Mouse (Mus musculus) heart, adult 8-10 months (tissue): Measurements from ENCODE around the gene Spocd1. TPM values are rescaled to one million over a fixed set of nuclear protein-coding genes. Genes with fewer than 3 reads are reported as not detected.
A peak's percentile ranks its signal among the peaks of the same experiment; 100 is the strongest.

Source experiments
- DNase-seq: peaks from one replicate; pipeline ENCODE4 v3.0.0; 2022; ENCODE audit warnings: low spot score
- total RNA-seq, 4 experiments: library from RNA; stranded (reverse); gene quantifications; 2 replicates each; pipeline ENCODE4 v1.2.4; 2022

Gene Spocd1
- total RNA-seq, 4 experiments from 2014 or later: 0.09 TPM; not detected in 3

- no peak for DNase-seq
Measured at GRCm38 (mm10) chr4:129974285-129974684, 45.2 kb downstream of the Spocd1 start.

GRCm38 (mm10) chr4:129977256-129977655 lies 48.2 kb downstream of the Spocd1 start:
- no peak for DNase-seq

DNA sequence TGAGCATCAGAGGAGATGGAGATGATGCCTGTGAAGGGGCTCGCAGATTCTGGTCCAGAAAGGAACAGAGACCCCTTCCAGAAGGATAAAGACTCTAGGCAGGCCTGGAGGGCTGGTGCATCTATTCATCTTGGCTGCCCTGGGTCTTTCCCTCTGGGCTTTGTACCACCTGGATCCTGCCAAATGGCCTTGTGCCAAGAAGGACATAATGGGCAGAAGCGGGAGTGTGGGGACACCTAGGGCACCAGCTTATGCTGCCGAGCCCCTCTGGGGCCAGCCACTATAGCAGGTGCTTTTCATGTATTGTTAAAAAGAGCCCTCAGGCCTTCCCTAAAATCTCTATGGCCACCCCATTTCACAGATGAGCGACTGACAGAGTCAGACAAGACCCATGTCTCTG lies 49.2 kb downstream of the Spocd1 start:
- no peak for DNase-seq

DNA sequence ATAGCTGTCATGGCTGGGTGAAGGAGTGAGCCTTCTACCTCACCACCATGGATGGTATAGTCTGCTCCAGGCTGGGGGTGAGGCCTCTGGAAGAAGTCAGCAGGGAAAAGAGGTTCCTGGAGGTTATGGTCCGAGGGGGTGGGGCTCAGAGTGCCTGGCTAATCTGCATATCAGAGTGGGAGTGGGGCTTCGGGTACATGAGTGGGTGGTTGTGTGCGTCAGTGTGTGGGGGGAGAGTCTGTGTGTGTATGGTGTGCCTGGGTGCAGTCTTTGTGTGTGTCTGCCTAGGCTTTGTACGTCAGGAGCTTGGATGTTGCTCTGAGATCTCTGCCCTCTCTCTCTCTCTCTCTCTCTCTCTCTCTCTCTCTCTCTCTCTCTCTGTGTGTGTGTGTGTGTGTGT lies 49.9 kb downstream of the Spocd1 start:
- DNase-seq: no peak

DNA sequence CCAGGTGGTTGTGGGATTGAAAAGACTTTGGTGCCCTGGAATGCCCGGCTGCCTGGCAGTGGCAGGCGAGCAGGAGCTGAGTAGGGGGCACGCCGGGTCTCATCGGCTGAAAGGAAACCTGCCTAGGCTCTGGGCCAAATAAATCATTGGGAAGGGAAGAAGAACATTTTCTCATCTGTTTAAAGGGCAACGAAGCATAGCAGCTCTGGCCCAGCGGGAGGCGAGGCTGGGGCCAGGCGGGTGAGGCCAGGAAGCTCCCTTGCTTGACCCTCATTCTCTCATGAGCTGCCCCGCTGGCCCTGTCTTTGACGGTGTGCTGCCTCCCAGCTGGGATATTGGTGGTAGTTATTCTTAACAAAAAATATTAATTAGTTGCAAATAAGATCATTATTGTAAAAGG lies 52.6 kb downstream of the Spocd1 start:
- DNase-seq: no peak

DNA sequence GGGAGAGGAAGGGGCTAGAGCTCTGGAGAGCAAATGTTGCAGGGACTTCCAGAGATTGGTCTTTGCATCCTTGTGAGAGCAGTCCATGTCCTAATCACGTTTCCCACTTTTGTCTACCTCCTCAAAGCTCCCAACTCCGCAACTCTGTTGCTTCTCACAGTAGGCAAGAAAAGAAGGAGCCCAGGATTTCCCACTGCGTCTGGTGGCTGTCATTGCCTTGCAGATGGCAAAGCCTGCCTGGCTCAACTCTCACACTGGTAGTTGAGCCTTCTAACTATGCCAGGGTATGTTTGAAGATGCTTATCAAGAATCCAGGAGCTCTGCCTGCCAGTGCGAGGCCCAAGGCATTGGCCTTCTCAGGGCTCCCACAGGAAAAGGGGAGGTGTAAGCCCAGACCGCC lies 54.0 kb downstream of the Spocd1 start:
- no peak for DNase-seq

DNA sequence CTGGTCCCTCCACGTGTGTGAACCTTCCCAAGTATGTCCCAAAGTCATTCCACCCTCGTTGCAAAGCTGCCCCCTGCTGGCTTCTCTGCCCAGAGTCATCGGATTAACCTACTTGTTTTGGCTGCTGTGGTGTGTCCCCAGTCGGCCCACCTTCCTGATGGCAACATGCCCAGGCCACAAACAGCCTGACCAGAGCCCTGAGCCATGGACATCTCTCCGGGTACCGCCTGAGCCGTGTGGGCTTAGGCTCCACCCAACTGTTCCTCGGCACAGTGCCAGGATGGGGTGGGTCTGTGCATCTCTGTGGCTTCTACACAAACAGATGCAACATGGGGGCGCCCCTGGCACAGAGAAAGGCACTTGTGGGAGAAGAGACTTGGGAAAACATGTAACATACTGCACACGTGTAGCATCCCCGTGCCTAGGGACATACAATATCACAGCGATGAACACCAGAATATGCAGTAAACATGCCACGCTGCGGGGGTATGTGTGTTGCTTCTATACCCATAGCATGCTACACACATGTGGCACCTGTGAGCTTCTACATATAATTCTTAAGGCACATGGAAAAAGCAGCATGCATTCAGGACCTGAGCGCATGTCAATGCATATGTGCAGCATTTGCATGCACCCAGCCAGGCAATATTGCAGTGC lies 54.8 kb downstream of the Spocd1 start:
- DNase-seq: peak; percentile 55

DNA sequence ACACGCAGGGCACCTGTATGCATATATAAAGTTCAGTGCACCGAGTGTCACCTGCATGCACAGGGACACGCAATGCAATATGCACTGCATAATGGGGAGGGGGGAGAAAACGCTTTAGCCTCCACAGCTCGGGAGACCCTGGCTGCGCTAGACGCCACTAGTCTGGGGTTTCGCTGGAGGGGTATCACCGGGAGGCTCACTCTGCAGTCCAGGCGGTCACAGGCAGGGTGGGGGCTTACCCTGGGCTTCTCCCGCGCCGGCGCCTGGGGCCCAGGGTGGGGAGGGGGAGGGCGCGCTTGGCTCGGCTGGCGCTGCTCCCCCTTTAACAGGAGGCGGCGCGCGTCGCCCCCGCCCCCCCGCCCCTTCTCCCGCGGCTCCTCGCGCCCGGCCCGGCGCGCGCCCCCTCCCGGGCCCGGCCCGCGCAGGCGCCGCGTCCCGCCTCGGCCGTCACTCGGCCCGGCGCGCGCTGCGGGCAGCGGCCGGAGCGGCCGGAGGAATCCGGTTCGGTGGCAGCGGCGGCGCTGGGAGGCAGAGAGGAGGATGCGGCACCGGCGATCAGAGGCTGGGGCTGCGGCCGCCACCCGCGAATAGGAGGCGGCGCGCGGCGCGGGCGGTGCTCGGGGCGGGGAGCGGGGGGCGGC lies 55.5 kb downstream of the Spocd1 start, which contains the start of gene Adgrb2:
TSS of gene Adgrb2 (plus strand) at position 450 of the 641 bp plus-strand sequence.
- DNase-seq: no peak

- DNase-seq: no peak
Measured at GRCm38 (mm10) chr4:129985161-129985670, 56.2 kb downstream of the Spocd1 start.

DNA sequence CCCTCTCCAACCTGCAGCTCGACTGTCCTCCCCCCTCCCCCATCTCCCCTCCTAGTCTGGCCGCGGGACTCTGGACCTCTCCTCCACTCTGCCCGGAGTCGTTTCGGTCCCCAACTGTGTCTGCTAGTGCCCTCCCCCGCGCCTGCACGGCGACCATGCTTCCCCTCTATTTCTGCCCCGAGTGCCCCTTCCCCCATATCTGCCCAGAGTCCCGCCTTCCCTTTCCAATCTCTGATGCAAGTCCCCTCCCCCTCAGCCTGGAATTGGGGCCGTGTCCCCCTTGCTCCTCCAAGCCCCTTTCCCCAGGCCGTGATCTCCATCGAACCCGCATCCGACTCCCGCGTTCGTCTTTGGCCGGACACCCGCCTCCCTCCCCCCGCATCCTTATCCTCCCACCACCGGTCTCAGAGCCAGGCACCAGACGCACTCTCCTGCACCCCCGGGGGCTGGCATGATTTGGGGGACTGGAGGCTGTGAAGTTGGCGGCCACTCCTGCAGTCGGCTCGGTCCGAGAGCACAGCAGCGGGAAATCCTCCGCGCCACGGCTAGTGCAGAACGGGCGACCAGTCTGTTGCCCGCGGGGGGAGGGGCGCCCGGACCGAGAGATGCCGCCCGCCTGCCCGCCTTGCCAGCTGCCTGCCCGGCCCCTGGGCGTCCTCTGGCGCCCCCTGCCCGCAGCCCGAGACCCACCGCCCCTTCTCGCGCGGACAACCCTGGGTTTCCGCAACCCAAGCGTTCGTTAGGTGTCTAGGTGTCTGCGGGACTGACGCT lies 56.8 kb downstream of the Spocd1 start:
- peak; percentile 17 for DNase-seq

DNA sequence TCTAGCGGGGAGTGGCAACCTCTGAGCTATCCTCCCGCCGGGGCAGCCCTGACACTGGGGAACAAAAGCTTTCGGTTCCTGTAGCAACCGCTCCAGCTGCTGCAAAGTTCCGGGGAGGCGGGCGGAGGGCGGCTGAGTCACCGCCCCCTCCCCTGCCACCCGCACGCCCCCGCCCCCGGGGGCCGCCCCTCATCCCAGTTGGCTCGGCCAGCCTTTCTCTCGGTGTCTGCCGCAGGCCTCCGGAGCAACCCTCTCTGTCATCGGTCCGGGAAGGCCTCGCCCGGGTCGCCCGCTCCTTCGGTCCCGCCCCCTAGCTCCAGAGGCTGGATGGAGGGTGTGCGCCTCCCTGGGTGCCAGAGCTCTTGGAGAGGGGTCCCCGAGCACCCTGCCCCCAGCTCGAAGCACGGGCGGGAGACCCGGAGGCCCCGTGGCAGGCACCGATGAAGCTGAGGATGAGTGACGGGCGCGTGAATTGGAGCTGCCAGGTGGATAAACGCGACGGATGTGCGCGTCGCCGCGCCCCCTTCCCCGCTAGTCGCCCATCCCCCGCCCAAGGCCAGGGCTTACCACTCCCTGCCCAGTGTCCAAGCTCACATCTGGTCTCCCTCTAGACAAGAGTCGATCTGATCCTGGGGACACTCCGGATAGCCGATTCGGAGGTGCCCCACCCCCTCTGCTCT lies 58.9 kb downstream of the Spocd1 start:
- peak; percentile 13 for DNase-seq

DNA sequence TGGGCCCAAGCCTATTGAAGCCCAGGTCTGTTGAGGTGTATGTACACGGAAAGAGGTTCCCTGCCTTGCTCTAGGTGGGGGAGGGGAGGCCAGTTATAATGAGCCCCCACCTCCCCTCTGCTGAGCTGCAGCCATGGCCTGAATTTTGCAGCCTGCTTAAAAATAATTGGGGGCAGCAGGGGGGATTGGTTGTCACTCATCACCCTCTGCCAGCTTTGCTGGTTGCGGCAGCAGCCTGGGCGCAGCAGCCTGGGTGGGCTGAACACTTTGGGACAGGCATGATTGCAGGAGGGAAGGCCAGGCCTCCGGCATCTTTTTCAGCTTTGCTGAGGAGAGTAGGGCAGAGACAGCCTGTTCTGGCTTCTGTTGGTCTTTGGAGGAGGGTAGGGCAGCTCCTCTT lies 60.9 kb downstream of the Spocd1 start:
- no peak for DNase-seq

- no peak for DNase-seq
Measured at GRCm38 (mm10) chr4:129992720-129993119, 63.7 kb downstream of the Spocd1 start.

DNA sequence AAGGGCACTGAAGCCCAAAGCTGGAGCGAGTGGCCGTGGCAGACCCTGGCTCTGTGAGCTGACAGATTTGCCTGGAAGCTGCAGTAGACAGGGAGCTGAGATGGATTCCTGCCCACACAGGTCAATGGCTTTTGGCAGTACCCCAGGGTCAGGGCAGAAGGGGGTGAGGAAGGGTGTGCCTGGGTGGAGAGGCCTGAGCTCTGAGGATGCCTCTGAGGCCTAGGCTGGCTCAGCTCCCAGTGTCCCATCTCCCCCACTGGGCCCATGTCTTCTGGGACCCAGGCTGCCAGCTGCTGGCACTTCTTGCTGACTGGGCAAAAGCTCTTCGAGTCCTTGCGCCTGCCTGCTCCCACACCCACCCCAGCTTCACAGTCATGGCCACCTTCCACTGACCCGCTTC lies 64.2 kb downstream of the Spocd1 start:
- no peak for DNase-seq

GRCm38 (mm10) chr4:129993944-129994695 lies 65.1 kb downstream of the Spocd1 start:
- no peak for DNase-seq

DNA sequence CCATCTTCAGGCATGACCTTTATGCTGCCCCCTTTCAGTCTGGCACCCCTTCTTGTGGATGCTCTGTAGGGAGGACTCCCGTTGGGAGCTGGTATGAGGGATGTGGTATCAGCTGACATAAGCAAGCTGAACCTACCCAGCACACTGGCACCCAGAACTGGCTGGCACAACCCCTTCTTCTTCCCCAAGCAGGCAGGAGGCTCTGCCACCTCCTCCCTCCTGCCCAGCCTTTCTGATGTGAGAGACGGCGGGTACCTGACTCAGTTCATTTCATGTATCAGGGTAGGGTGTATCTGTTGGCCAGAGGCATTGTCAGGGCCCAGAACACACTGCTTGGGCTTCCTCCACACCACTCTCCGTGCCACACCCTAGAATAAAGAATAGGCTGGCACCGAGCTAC lies 65.7 kb downstream of the Spocd1 start:
- no peak for DNase-seq

GRCm38 (mm10) chr4:129995255-129995654 lies 66.2 kb downstream of the Spocd1 start:
- DNase-seq: no peak

DNA sequence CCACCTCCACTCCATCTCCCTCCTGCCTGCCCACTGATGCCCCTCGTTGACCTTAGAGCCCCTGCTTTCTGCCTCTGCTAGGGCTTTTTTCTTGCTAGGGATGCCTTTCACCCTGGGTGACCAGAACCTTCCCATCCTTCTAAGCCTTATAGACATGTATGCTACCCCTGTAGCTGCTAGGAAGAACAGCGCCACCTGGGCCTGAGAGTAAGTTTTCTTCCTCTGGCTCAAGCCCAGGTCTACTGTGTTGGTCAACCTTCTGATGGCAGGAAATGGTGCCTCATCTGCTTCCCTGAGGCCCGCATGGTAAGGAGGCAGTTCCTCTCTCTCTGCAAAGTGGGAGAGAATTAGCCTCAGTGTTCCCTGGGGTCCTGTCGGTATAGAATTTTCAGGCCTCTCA lies 67.0 kb downstream of the Spocd1 start:
- no peak for DNase-seq

DNA sequence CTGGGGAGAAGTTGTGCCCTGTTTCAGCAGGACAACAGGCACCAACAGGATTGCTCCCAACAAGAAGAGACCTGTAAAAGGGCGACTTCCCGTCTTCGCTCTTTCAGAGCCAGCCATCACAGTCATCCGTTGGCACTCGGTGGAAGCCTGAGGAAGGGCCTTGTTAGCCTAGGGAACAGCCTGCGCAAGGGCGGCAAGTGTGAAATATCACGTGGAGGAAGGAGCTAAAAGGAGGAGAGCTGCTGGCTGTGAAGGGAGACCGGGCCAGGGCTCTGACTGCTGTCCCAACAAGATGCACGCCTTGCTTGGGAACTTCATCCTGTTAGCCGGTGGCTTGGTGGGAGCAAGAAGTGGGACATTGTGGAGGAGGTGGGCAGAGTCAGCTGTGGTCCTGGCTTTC lies 69.1 kb downstream of the Spocd1 start:
- DNase-seq: no peak

DNA sequence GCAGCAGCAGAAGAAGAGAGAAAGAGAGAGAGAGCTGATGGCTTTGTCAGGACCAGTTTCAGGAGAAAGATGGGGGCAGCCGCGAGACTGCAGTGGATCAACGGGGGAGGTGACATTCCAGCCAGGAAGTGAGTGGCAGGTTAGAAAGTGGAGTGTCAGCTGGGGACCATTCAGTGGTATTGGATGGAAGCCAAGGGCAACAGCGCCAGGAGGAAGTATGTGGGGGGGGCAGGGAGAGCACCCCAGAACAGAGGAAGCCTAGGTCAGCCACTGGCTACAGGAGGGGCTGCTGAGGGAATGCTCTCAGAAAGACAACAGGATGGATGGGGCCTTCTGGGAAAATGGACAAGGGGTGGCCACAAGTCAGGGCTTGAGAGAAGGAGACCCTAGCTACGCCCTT lies 72.7 kb downstream of the Spocd1 start:
- DNase-seq: no peak

DNA sequence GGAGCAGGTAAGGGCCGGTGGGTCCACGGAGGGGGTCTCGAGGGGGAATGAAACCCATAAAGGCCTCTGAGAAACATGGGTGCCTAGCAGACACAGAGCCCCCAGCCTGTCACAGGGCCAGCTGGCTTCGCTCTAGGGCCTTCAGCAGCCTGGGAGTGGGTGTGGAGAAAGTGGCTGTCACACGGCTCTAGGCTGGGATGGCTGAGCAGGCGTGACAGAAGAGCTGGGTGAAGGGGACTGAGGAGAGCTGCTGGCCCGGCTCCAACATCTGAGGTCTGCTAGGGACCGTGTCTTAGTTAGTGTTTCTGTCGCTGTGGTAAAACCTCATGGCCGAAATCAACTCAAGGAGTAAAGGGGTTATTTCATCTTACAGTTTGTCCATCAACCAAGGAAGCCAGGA lies 73.1 kb downstream of the Spocd1 start:
- DNase-seq: no peak
